Mouse (Mus musculus) G1E (cell line): ENCODE data around the gene Nol6.

Experiments used
- CTCF ChIP-seq: IDR thresholded peaks from 2 replicates; pipeline ENCODE4 v1.5.1; 2012; ENCODE audit warnings: low read depth, low read length, inconsistent platforms, mixed read lengths
- GATA2 ChIP-seq: IDR thresholded peaks from 2 replicates; pipeline ENCODE4 v1.6.1; 2012; ENCODE audit warnings: low read depth, low read length, inconsistent platforms, borderline replicate concordance
- POLR2AphosphoS5 ChIP-seq: IDR thresholded peaks from 2 replicates; pipeline ENCODE4 v1.6.1; 2012; ENCODE audit warnings: low read depth, low read length, inconsistent platforms; ENCODE audit not compliant: insufficient replicate concordance
- TAL1 ChIP-seq: conservative IDR thresholded peaks from 2 replicates; pipeline ENCODE4 v1.6.1; 2012; ENCODE audit warnings: low read depth, low read length, inconsistent platforms, mixed read lengths

- no peak for TF ChIP-seq CTCF
- no peak for TF ChIP-seq GATA2
- no peak for TF ChIP-seq POLR2AphosphoS5
- no peak for TF ChIP-seq TAL1
Measured at GRCm38 (mm10) chr4:41153146-41153545, 28.9 kb upstream of the Nol6 start.
